Mouse (Mus musculus): ENCODE results near the gene Olfr450.

DNA sequence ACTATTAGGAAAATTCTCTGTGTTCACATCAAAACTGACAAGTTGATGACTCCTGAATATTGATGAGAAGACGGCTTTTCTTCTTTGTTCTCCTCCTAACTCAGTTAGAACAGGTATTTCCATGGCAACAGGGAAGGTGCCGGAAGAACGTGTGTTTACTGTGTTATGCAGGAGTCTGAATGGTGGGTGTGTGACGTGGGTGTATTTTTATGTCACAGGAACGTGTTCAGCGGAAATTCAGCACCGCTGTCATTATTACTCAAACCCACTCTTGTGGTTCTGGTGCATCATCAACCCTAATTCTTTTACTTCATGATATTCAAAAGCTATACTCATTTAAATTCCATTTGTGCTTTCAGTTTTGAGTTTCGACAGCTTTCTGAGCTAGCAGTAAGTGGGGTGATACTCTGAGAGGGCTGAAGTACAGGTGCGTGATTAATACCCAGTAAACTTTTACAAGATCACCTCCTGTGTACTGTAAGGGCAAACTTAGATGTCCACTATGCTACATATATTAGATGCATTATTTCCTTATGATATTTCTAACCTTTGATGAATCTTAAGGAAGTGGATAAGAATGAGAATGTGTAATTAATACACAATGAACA, 20.7 kb upstream of the Olfr450 start:
- TF ChIP-seq POLR2A (IDR thresholded peaks at IDR 0.05; ENCODE audit: borderline replicate concordance, extremely low read depth, low read depth, low read length) (no peak), CTCF (IDR thresholded peaks at IDR 0.05; ENCODE audit: insufficient read depth, low read length) (no peak)
